Mouse (Mus musculus): ENCODE results near the gene Slc39a11.

- no peak for TF ChIP-seq CTCF (IDR thresholded peaks at IDR 0.05; ENCODE audit: control insufficient read depth, insufficient read depth, low read length)
- no peak for TF ChIP-seq POLR2A (IDR thresholded peaks at IDR 0.05; ENCODE audit: borderline replicate concordance, control insufficient read depth, low read depth, low read length)
Observed at GRCm38 (mm10) chr11:113667704-113668103, 17.8 kb upstream of the Slc39a11 start.
